Mouse (Mus musculus) embryonic facial prominence, embryonic 10.5 days (tissue): Measurements from ENCODE around the gene Nhlh2. TPM values are rescaled to one million over a fixed set of nuclear protein-coding genes. Genes with fewer than 3 reads are reported as not detected.

Source experiments
- DNase-seq: peaks from one replicate; pipeline ENCODE4 v3.0.0-alpha.2; 2017; ENCODE audit warnings: low spot score
- H3K27ac ChIP-seq: fragments of 300-500 bp; sonication (generic); replicated peaks from 2 replicates; pipeline ENCODE4 v1.5.1; 2016; ENCODE audit warnings: mild to moderate bottlenecking
- H3K27me3 ChIP-seq: fragments of 300-500 bp; sonication (generic); replicated peaks from 2 replicates; pipeline ENCODE4 v1.6.1; 2016; ENCODE audit warnings: low read depth, mild to moderate bottlenecking; ENCODE audit not compliant: poor library complexity, severe bottlenecking
- H3K36me3 ChIP-seq: fragments of 300-500 bp; sonication (generic); replicated peaks from 2 replicates; pipeline ENCODE4 v1.6.1; 2016; ENCODE audit warnings: mild to moderate bottlenecking, moderate library complexity
- H3K4me1 ChIP-seq: fragments of 300-500 bp; sonication (generic); 2 replicates; pipeline ENCODE4 v1.6.1; 2016
- H3K4me3 ChIP-seq: fragments of 300-500 bp; sonication (generic); 2 replicates; pipeline ENCODE4 v1.5.1; 2016; ENCODE audit warnings: mild to moderate bottlenecking, moderate library complexity
- H3K9me3 ChIP-seq: fragments of 300-500 bp; sonication (generic); 2 replicates; pipeline ENCODE4 v1.6.1; 2016; ENCODE audit warnings: mild to moderate bottlenecking
- WGBS: fragments of 180-500 bp; shearing (Covaris S2); methylation state at CpG from one replicate; pipeline ENCODE4 v1.1.7; 2016; 5-methylcytosine and 5-hydroxymethylcytosine counted together
- polyA plus RNA-seq: library from polyadenylated mRNA; unstranded; fragments of >200 nt; fragmentation: Nextera tagmentation; extraction: Ambion mirVana; gene quantifications from 2 replicates; pipeline ENCODE4 v1.2.1, GENCODE M21; 2016

Nhlh2 gene
- polyA plus RNA-seq, 1 experiment from 2014 or later = 16.1 TPM

DNA sequence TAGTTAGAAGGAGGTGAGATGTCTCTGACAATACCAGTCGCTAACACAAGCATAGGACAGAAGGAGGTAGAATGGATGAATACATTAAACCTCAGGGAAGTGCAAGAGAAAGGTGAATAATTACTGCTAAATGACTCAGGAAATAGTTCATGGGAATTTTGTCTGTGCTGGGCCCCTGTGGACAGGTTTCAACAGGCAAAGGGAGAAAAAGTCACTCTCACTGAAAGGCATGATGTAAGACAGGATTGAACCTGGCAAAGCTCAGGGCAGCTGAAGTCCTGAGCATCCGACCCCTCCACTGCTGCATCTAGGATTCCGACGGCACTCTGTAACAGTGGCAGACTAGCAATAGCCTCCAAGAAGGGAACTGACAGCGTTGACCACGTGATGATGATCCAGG lies 28.7 kb downstream of the Nhlh2 start:
- no peak for DNase-seq
- H3K4me1 ChIP-seq = peaks cover 7% of the 10 kb centered on the region; the same call in 1 of the 2 replicates
- H3K36me3 ChIP-seq = no peaks in the 10 kb centered on the region
- H3K4me3 ChIP-seq = no peak overlapping the region
- H3K27ac ChIP-seq = no peak overlapping the region
- 72% methylated on average over 6 of the region's 6 CpGs for WGBS
- H3K27me3 ChIP-seq = peaks cover 8% of the 10 kb centered on the region; the same call in 1 of the 2 replicates
- 0 out of 2 replicates have a peak, but pooled peaks cover 5% of the 10 kb centered on the region for H3K9me3 ChIP-seq

DNA sequence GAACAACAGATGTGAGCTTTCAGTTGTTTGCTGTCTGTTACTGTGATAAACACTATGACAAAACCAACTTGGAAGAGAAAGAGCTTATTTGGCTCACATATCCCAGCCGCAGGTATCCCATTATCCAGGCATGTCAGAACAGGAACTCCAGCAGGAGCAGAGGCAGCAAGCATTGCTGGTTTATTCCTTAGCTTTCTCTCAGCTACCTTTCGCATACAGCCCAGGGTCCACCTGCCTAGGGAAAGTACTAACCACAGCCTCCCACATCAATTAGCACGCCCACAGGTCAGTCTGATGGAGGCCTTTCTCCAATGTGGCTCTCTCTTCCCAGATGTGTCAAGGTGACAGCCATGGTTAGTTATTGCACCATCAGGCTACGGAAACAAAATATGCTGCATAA lies 31.8 kb downstream of the Nhlh2 start:
- Histone ChIP-seq H3K27me3 (peaks cover 12% of the 10 kb centered on the region; the same call in 1 of the 2 replicates), H3K4me1 (peaks cover 7% of the 10 kb centered on the region; the same call in 1 of the 2 replicates), H3K27ac (no peak overlapping the region), H3K4me3 (no peak overlapping the region), H3K9me3 (0 out of 2 replicates have a peak, but pooled peaks cover 5% of the 10 kb centered on the region), H3K36me3 (no peaks in the 10 kb centered on the region)
- 84% methylated on average over 4 of the region's 4 CpGs for WGBS
- DNase-seq = no peak

DNA sequence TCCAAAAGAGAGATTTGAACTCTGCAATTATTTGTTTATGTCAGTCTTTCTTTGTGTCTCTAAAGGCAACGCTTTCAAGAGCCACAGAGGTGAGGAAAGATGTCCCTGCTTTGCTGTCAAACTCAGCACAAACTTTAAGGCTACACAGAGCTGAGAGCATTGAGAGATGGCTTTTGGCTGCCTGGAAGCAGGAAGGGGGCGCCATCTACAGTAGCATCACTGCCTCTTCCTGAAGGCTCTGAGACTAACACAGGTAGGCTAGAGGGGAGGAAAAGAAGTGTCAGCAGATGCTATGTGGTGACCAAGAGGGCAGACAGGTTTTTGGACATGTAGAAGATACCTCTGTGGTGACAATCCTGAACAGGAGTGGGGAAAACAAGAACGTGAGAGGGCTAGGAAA lies 35.2 kb downstream of the Nhlh2 start:
- Histone ChIP-seq H3K27me3 (peaks cover 12% of the 10 kb centered on the region; the same call in 1 of the 2 replicates), H3K27ac (no peak overlapping the region), H3K36me3 (no peaks in the 10 kb centered on the region), H3K9me3 (no peaks in the 10 kb centered on the region), H3K4me3 (no peak overlapping the region), H3K4me1 (peaks cover 17% of the 10 kb centered on the region; the same call in 1 of the 2 replicates)
- no peak for DNase-seq
- 33% methylated on average over 3 of the region's 3 CpGs for WGBS

DNA sequence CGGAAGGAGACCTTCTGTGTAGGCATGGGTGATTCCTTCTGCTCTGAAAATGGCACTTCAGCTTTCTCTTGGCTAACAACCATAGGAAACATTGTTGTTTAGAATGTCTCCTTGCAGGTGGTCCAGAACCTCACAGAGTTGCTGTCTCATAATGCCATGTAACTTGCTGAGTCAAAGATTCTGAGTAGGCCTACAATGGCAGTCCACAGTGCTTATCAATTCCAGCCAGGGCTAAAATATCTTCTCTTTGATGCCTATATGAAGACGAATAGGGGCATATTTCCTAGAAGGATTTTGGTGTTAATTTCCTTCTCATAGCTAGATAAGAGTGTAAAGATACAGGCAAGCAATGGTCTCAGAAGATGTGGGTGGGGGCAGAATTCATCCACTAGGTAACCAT lies 37.7 kb downstream of the Nhlh2 start:
- no peak for DNase-seq
- Histone ChIP-seq H3K9me3 (no peaks in the 10 kb centered on the region), H3K4me3 (no peak overlapping the region), H3K36me3 (no peaks in the 10 kb centered on the region), H3K27ac (no peak overlapping the region), H3K4me1 (peaks cover 13% of the 10 kb centered on the region; the same call in 1 of the 2 replicates), H3K27me3 (peaks cover 8% of the 10 kb centered on the region; the same call in 1 of the 2 replicates)
- WGBS = 94% methylated on average over 2 of the region's 2 CpGs

DNA sequence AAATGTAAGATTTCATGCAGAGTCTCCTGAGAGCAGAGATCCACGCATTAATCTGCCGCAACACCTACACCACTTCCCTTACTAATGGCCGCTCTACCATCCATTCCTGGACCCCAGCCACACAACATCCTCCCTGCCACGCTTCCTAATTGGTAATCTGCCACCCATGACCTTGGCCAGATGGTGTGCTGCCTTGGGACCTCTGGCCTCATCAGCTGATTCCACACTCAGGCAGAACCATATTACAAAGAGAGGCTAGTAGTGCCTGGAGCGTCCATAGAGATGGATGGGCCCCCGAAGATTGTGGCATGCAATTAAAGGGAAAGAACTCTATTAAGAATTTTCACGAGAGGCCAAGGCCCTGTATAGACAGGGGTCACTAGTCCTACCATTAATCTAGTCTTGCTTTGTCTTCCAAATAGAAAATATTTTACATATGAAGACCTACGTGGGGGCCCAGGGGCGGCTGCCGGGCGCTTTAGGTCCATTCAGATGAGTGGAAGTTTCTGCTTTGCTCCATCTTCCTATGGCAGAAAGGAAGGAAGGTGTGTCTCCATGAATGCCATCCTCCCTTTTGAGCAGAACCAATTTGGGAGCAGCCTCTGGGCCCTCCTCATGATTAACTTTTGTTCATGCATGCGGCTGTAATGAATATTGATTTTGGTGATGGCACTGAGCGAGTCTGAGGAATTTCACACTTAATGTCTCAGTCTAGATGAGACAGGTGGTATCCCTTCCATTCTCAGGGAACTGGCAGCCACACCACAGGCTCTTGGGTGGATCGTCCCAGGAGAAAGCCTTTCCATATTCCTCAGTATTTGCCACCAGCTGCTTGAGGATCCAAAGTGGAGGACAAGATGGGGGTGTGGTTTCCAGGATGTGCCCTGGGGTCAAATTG lies 39.6 kb downstream of the Nhlh2 start:
- no peak overlapping the region for H3K27ac ChIP-seq
- WGBS = 79% methylated on average over 14 of the region's 14 CpGs
- peak; percentile 24 for DNase-seq

DNA sequence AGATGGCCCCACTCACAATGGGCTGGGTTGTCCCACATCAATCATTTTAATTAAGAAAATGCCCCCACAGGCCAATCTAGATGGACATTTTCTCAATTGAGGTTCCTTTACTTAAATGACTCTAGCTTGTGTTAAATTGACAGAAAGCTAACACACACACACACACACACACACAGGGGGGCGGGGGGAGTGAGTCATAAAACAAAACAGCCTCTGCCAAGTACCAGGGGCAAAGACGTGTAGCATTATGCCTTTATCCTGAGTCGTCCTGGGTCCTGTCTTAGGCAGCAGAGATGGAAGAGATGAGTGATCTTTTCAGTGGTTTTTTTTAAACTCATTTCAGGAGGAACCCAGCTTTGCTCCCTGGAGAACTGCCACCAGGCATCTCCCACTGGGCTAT lies 42.2 kb downstream of the Nhlh2 start:
- peaks cover 33% of the 10 kb centered on the region for H3K4me1 ChIP-seq
- H3K4me3 ChIP-seq = no peak overlapping the region
- H3K36me3 ChIP-seq = no peaks in the 10 kb centered on the region
- H3K27ac ChIP-seq = no peak overlapping the region
- WGBS = 63% methylated on average over 3 of the region's 3 CpGs
- no peaks in the 10 kb centered on the region for H3K9me3 ChIP-seq
- no peaks in the 10 kb centered on the region for H3K27me3 ChIP-seq
- DNase-seq = no peak

More for the DNA sequence above, 39.6 kb downstream of the Nhlh2 start:
- no peak overlapping the region for H3K4me3 ChIP-seq
- peaks cover 4% of the 10 kb centered on the region; the same call in 1 of the 2 replicates for H3K27me3 ChIP-seq
- H3K9me3 ChIP-seq = no peaks in the 10 kb centered on the region
- peaks cover 17% of the 10 kb centered on the region; the same call in 1 of the 2 replicates for H3K4me1 ChIP-seq
- no peaks in the 10 kb centered on the region for H3K36me3 ChIP-seq

DNA sequence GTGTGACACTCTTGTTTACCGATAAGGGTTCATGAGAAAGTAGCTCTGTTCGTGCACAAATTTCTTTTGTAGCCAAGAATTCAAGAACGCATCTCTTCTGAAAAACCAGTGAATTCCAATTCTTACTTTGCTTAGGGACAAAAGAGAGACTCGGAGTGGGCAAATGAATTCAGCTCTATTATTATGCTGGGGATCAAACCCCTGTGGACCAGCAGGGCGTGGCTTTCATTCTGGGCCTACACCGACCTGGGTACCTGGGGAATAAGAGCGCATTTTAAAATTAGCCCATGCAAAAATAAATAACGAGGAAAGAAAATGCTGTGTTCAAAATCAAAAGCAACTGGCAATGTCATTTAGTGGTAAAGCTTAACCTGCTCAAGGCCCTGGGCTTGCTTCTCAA lies 43.4 kb downstream of the Nhlh2 start:
- no peak for DNase-seq
- Histone ChIP-seq H3K9me3 (no peaks in the 10 kb centered on the region), H3K4me1 (peaks cover 39% of the 10 kb centered on the region), H3K27ac (no peak overlapping the region), H3K4me3 (no peak overlapping the region), H3K36me3 (no peaks in the 10 kb centered on the region), H3K27me3 (no peaks in the 10 kb centered on the region)
- 44% methylated on average over 8 of the region's 8 CpGs for WGBS

DNA sequence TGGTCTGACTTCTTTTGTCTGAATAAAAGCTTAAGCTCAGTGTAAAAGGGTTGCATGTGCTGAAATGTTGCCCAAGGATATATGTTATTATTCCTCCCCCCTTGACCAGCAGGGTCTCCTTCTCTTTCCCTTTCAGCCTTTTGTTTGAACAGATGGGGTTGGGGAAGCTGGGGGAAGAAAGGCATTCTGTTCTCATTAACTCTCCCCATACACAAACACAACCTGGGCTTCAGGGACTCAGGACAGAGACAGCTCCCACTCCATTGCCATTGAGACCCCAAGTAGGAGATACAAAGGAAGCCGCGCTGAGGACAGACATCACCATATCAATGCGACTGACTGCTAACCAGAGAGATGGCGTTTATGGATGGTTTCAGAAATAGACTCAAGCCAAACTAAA lies 46.0 kb downstream of the Nhlh2 start:
- peak; percentile 23 for DNase-seq
- H3K4me3 ChIP-seq = no peak overlapping the region
- 0 out of 2 replicates have a peak overlapping the region, but pooled peaks have one; percentile 30 for H3K27ac ChIP-seq
- 13% methylated on average over 4 of the region's 4 CpGs for WGBS
- peaks cover 26% of the 10 kb centered on the region for H3K4me1 ChIP-seq
- no peaks in the 10 kb centered on the region for H3K9me3 ChIP-seq
- no peaks in the 10 kb centered on the region for H3K36me3 ChIP-seq
- no peaks in the 10 kb centered on the region for H3K27me3 ChIP-seq

DNA sequence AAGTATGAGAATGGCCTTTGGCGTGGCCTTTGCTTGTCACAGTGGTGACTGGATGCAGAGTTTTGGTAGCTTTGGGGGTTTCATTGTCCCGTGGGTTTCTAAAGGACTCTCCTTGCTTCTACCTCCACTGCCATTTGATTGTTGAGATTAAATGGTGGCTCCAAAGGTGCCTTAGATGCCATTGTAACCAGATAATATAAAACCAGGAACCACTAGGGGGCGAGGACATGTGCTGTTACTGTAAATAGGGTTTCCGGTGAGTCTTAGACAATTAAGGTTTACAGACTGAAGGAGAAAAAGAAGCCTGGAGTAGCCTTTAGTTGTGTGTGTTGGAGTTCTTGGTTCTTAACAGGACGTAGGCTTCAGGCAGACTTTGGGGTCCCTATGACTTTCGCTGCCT lies 50.2 kb downstream of the Nhlh2 start:
- no peak for DNase-seq
- 81% methylated on average over 6 of the region's 6 CpGs for WGBS

DNA sequence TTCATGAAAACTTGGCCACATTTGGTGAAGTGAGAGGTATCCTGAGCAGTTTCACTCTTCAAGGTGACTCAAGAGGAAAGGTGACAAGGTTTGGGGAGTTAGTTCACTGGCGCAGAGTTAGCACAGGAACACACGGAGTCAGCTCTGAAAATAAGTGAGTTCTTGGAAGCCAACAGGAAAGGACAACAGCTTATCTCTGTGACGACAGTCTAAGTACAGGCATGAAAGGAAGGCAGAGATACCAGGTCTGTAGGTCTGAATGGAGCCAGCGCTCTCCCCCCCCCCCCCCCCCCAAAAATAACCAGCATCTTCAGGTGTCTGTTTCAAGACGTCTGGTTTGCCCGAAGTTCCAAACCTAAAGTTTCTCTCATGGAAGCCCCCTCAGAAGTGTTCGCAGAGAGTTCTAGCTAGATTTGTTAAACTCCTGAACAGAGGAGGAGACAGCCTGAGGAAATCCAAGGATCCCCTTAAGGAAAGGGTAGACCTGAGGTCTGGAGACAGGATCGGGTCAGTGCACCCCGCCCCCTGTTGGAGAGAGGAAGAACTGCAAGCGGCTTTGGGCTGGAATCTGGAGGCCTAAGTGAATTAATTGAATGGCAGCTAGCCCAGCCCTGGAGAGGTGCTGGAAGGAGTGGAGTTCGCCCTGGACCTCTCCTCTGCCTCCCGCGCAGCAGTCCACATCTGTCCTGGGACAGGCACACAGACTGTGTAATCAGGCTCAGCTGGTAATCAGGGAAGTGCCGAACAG lies 52.2 kb downstream of the Nhlh2 start:
- 0 out of 2 replicates have a peak overlapping the region, but pooled peaks have one; percentile 23 for H3K4me3 ChIP-seq
- no peaks in the 10 kb centered on the region for H3K36me3 ChIP-seq
- H3K27me3 ChIP-seq = no peaks in the 10 kb centered on the region; the same call in 1 of the 2 replicates
- peaks cover 19% of the 10 kb centered on the region for H3K4me1 ChIP-seq
- H3K9me3 ChIP-seq = no peaks in the 10 kb centered on the region
- DNase-seq = peak; percentile 81
- WGBS = 37% methylated on average over 14 of the region's 14 CpGs
- peak overlapping the region; percentile 48; the same call in 1 of the 2 replicates for H3K27ac ChIP-seq

More for the DNA sequence above, 50.2 kb downstream of the Nhlh2 start:
- H3K9me3 ChIP-seq = no peaks in the 10 kb centered on the region
- H3K27me3 ChIP-seq = no peaks in the 10 kb centered on the region; the same call in 1 of the 2 replicates
- H3K27ac ChIP-seq = no peak overlapping the region
- H3K4me1 ChIP-seq = peaks cover 35% of the 10 kb centered on the region
- H3K4me3 ChIP-seq = no peak overlapping the region
- no peaks in the 10 kb centered on the region for H3K36me3 ChIP-seq

DNA sequence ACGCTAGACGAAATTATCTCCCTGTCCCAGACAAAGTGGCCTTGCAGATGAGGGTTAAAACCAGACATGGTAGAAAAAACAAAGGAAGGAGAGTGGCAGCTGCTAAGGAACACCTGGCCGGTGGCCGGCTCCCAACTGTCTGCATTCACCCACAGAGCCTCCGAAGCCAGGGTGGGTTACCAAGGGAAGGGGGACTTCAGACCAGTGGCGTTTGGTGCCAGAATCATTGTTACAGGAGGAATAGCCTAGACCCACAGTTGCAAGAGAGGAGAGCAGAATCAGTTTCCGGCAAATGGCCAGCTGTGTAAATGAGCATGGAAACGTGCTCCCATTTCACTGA lies 52.8 kb downstream of the Nhlh2 start:
- no peak for DNase-seq
- 0 out of 2 replicates have a peak overlapping the region, but pooled peaks have one; percentile 23 for H3K4me3 ChIP-seq

More for the DNA sequence above, 52.8 kb downstream of the Nhlh2 start:
- WGBS = 34% methylated on average over 8 of the region's 8 CpGs
- peaks cover 14% of the 10 kb centered on the region for H3K4me1 ChIP-seq
- H3K36me3 ChIP-seq = no peaks in the 10 kb centered on the region
- H3K27me3 ChIP-seq = no peaks in the 10 kb centered on the region; the same call in 1 of the 2 replicates
- peak overlapping the region; percentile 48; the same call in 1 of the 2 replicates for H3K27ac ChIP-seq
- no peaks in the 10 kb centered on the region for H3K9me3 ChIP-seq
